Mouse (Mus musculus): ENCODE data around the gene Med20. TPM values are rescaled to one million over a fixed set of nuclear protein-coding genes. Genes with fewer than 3 reads are reported as not detected.
"Not testable (repeated sequence)": the region's sequence is repeated elsewhere in the genome, so short reads cannot be mapped to it uniquely, and the experiment has no call there.

Med20 gene
- total RNA-seq, 2 experiments from 2014 or later: 27.2 to 32.7 TPM

DNA sequence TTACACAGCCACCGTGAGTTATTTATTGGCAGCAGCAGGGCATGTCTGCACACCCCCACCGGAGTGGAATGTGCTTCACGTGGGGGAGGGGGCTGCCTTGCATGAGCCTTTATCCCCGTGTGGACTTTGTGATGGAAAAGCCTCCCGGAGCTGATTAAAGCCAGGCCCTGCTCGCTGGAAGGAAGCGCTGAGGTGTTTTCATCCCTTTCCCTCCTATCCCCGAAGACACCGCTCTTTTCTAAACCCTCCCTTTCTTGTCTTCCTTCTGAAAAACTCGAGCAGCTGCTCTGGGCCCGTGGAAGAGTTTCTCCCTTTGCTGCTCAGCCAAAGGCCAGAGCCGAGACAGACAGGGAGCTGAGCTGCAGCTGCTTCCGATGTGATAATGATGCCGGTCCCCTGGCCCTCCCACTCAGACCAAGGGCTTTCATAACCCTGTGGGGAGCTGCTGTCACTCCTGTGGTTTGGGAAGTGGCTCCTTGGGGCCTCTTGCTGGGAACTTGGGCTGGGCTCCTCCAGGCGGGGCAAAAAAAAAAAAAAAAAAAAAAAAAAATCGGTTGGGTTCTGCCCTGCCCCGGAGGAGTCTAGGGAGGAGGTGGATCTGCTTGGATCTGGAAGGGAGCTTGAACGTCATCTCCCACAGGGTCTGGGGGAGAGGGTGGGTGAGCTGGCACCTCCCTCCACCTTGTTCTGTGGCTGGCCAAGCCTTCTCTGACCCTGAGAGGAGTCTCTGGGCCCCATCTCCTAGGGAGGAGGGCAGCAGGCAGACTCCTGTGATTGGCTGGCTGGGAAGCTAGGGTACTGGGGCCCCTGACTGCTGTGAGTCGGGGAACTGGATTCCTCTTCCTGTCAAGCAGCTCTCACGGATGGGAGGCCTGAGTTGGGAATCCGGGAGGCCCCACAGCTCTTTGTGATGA lies 15.9 kb upstream of the Med20 start:
- DNase-seq (ENCODE audit: low spot score in 2 of 2): no peak

DNA sequence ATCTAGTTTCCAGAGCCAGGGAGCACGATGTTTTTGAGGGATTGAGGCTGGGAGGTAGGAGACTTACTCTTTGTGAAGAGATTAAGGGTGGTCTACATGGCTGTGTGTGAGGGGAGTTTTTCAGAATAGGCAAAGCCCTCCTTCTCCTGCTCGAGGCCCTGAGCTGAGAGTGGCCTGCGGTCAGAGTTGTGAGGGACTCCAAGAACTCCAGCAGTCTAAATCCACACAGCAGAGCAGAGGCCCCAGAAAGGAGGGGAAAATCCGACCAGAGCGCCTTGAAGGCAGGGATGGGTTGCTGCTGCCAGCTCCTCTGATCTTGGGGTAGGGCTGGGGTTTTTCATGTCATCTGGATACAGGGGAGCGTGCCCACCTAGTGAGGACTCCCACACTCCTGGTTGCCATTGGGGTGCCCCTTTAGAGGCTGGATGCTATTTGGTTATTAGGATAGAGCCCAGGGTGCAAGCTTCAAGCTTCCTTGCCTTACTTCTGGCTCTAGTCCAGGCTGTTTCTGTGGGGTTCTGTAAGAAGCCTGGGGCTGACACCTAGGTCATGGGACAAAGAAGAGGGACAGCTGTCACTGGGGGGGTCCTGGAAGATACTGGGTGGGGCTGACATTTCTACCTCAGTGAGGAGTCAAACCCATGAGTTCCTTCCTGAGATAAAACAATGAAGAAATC lies 15.1 kb upstream of the Med20 start:
- intact Hi-C loops (cut with DNase I): no loop called here
- DNase-seq (ENCODE audit: low spot score in 2 of 2): no peak

More for the DNA sequence above, 15.9 kb upstream of the Med20 start:
- intact Hi-C loops (cut with DNase I): no loop called here

DNA sequence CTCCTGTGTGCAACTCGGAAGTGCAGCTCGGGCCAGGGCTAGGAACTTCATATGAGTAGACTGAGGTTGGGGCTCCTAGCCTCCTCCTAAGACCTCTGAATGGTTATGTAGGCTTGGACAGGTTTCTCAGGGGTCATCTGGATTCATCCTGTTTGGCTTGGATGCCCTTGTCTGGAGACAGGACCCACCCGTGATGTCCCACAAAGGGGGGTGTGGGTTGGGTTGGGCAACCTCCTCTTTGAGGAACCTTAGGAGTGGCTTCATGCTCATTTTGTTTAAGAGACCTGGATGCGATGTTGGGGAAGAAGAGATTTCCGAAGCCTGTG lies 14.6 kb upstream of the Med20 start:
- intact Hi-C loops (cut with DNase I): no loop called here
- DNase-seq (ENCODE audit: low spot score in 2 of 2): no peak

DNA sequence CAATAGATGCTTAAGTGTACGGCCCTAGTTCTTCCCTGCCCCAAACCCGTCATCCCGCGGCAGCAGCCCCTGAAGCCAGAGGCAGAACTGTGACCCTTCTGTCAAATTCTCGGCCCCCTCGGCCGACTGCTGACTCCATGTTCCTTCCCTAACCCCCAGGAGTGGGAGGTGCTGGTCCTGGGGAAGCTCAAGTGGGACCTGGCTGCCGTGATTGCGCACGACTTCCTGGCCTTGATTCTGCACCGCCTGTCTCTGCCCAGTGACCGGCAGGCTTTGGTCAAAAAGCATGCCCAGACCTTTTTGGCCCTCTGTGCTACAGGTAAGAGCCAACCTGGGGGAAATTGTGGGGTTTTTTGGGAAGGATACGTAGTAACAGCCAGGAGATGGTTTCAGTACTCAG lies 14.1 kb upstream of the Med20 start:
- no peak for DNase-seq (ENCODE audit: low spot score in 2 of 2)
- intact Hi-C loops (cut with DNase I): no loop called here

- intact Hi-C loops (cut with DNase I): no loop called here
- DNase-seq (ENCODE audit: low spot score in 2 of 2): no peak
Measured at GRCm38 (mm10) chr17:47597838-47598579, 13.4 kb upstream of the Med20 start.

GRCm38 (mm10) chr17:47598580-47599304 lies 12.6 kb upstream of the Med20 start:
- intact Hi-C loops (cut with DNase I): not testable (repeated sequence)

DNA sequence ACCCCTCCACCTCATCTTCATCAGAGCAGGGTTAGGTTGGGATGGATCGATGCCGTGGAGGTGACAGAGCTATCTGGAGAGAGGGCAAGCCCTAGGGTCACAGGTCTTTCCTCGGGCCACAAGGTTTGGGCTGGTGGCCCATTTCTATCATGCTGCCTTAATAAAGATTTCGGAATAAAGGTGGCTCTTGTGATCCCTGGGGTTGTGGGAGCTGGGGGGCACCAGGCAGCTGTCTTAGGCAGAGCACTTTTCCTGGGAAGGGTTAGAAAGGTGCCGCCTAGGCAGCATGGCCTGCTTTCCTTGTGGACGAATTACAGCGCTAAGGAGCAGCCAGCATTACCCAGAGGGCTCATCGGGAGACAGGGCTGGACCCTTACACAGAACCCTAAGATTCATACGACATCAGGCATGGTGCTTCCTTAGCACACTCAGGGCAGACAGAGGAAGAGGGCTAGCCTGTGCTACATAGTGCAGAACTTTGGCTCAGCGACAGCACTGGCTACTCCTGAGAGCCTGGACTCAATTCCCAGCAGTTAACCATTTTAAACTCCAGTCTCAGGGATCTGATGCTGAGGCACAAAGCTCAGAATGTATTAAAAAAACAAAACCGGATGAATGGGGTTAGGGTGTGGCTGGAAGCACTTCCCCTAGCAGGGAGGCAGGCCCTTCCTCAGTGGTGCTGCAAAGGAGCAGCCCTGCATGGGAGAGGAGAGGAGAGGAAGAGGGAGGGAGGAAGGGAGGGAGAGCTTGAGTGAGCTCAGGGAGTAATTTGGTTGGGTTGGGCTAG lies 11.7 kb upstream of the Med20 start:
- no peak for DNase-seq (ENCODE audit: low spot score in 2 of 2)
- intact Hi-C loops (cut with DNase I): no loop called here

More at GRCm38 (mm10) chr17:47598580-47599304, 12.6 kb upstream of the Med20 start:
- not testable (repeated sequence) for DNase-seq (ENCODE audit: low spot score in 2 of 2)

- intact Hi-C loops (cut with DNase I): no loop called here
- DNase-seq (ENCODE audit: low spot score in 2 of 2): no peak
Measured at GRCm38 (mm10) chr17:47600601-47601388, 10.6 kb upstream of the Med20 start.

DNA sequence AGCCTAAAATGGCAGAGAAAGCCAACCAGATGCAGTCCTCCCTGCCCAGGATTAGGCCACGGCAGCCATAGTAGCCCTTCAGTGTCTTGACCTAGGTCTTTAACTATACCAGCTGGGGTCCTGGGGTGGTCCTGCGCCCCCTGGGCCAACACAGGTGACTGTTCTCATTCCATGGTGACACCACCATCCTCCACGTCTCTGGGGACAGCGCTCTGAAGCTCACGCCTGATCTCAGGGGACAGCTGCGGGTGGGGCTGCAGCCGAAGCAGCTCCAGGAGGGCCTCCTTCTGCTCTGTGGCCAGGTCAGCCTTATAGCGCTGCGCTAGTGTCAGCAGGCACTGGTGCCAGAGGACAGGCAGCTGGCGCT lies 10.0 kb upstream of the Med20 start:
- DNase-seq (ENCODE audit: low spot score in 2 of 2): no peak
- intact Hi-C loops (cut with DNase I): no loop called here

- DNase-seq (ENCODE audit: low spot score in 2 of 2): no peak
- intact Hi-C loops (cut with DNase I): no loop called here
Measured at GRCm38 (mm10) chr17:47602289-47602688, 9.1 kb upstream of the Med20 start.

DNA sequence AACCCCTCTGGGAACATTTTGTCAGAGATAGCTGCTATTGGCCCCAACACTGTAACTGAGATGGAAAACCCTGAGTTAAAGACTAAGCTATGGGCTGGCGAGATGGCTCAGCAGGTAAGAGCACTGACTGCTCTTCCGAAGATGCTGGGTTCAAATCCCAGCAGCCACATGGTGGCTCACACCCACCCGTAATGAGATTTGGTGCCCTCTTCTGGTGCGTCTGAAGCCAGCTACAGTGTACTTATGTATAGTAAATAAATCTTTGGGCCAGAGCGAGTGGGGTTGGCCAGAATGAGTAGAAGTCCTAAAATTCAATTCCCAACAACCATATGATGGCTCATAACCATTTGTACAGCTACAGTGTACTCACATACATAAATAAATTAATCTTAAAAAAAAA lies 5.2 kb upstream of the Med20 start:
- no peak for DNase-seq (ENCODE audit: low spot score in 2 of 2)
- intact Hi-C loops (cut with DNase I): no loop called here

DNA sequence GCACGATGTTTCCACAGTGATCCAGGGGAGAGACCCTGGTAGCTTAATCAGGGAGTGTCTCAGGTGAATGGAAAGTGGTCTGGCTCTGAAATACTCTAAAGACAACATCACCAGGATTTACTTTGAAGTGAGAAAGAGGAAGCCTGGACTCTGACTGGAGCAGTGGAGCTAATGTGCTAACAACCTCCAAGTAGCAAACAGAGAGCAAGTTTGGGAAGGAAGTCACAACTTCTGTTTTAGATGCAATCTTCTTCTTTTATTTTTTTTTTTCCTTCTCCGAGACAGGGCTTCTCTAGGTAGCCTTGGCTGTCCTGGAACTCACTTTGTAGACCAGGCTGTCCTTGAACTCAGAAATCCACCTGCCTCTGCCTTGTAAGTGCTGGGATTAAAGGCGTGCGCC lies 2.2 kb upstream of the Med20 start:
- intact Hi-C loops (cut with DNase I): no loop called here
- DNase-seq (ENCODE audit: low spot score in 2 of 2): no peak

DNA sequence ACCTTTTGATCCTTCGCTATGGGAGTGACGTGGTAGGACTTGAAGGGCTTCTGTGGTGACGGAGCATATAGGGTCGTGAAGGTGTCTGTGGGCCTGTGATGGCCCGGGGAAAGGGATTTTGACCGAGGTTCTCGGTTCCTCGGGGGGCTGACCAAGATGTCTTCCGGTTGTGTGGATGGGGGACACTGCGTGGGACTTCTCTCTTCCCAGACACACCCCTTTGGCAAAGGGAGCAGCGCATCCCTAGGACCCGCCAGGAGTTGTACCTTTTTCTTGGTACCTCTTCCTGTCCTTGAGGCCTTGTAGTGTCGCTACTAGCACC lies 240 bp downstream of the Med20 start:
- DNase-seq (ENCODE audit: low spot score in 2 of 2): no peak
- intact Hi-C loops (cut with DNase I): loop anchor here (5.0 kb wide), 1 partner anchor 76 kb away; the partner anchor contains the start of genes Frs3 and Tomm6

DNA sequence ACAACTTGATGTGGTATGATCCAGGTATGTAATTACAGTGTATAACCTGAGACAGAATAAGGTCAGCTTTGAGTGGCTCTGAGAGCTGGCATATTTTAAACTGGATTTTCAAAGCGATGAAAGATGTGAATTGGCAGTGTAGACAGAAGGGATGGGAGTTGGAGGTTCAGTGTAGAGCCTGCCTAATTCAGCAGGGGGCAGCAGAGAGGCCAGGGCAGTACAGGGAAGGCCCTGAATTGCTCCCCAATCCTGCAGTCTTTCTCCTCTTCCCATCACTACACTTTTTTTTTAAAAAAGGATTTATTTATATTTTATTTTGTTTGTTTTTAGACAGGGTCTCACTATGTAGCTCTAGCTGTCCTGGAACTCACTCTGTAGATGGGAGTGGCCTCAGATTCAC lies 2.6 kb downstream of the Med20 start:
- no peak for DNase-seq (ENCODE audit: low spot score in 2 of 2)
- intact Hi-C loops (cut with DNase I): loop anchor here (5.0 kb wide), 1 partner anchor 73 kb away; the partner anchor contains the start of genes Frs3 and Tomm6

GRCm38 (mm10) chr17:47616119-47616518 lies 4.7 kb downstream of the Med20 start:
- no peak for DNase-seq (ENCODE audit: low spot score in 2 of 2)
- intact Hi-C loops (cut with DNase I): no loop called here

- no peak for DNase-seq (ENCODE audit: low spot score in 2 of 2)
- intact Hi-C loops (cut with DNase I): no loop called here
Measured at GRCm38 (mm10) chr17:47616652-47617051, 5.3 kb downstream of the Med20 start.

DNA sequence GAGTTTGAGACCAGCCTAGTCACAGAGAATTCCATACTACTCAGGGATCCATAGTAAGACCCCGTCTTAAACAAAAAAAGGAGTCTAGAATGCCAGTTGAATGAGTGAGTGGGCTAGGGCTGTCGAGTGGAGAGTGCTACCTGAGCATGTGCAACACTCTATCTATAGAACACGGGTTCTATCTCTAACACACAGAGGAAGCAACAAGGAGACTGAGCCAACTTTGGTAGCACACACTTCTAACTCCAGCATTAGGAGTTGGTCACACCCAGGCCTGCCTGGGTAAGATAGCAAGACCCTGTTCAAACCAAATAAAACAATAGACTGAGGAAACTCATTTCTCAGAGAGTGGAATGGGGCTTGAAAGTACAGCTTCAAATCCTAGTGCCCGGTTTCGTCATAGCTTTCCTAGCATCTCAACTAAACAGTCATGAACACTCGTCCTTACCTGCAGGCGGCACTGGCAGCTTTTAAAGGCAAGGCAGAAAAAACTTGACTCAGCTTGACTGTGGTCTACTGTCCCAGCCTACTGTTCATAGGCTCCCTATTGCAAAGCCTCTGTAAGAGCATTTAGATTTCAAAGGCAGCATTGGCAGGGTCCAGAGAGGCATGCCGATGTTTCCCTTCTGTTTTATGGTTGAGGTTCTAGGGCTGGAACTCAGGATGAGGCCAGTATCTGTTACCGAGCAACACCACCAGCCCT lies 6.4 kb downstream of the Med20 start:
- DNase-seq (ENCODE audit: low spot score in 2 of 2): no peak
- intact Hi-C loops (cut with DNase I): no loop called here
